Mouse (Mus musculus): Measurements from ENCODE around the gene Ptpn21. TPM values are rescaled to one million over a fixed set of nuclear protein-coding genes. Genes with fewer than 3 reads are reported as not detected.
A peak's percentile ranks its signal among the peaks of the same experiment; 100 is the strongest.

The Ptpn21 gene
- polyA plus RNA-seq, 1 experiment from 2014 or later: 9.5 TPM

- H3K9me3 ChIP-seq (ENCODE audit: control insufficient read depth, low read length): no peaks in the 10 kb centered on the region
- H3K4me1 ChIP-seq (replicated peaks; ENCODE audit: control insufficient read depth, insufficient read depth, low read length): no peaks in the 10 kb centered on the region
- no peaks in the 10 kb centered on the region for H3K27me3 ChIP-seq (ENCODE audit: control insufficient read depth, insufficient read depth, low read depth, low read length)
- no peak overlapping the region for H3K27ac ChIP-seq (ENCODE audit: low read length)
- H3K9ac ChIP-seq (ENCODE audit: low read length): no peak overlapping the region
- WGBS: 90% methylated on average over 10 of the region's 10 CpGs
- no peak overlapping the region for H3K4me2 ChIP-seq (ENCODE audit: low read depth, low read length)
- H3K4me3 ChIP-seq (ENCODE audit: low read length): no peak overlapping the region
- ATAC-seq (ENCODE audit: low read depth): no peak
- peaks cover 10% of the 10 kb centered on the region for H3K36me3 ChIP-seq (ENCODE audit: control insufficient read depth, insufficient read depth, low read length)
Measured at GRCm38 (mm10) chr12:98703961-98704360, 33.2 kb downstream of the Ptpn21 start.

- WGBS: 84% methylated on average over 2 of the region's 2 CpGs
- Histone ChIP-seq H3K9ac (ENCODE audit: low read length) (no peak overlapping the region), H3K4me2 (ENCODE audit: low read depth, low read length) (no peak overlapping the region), H3K9me3 (ENCODE audit: control insufficient read depth, low read length) (no peaks in the 10 kb centered on the region), H3K27me3 (ENCODE audit: control insufficient read depth, insufficient read depth, low read depth, low read length) (no peaks in the 10 kb centered on the region), H3K4me1 (replicated peaks; ENCODE audit: control insufficient read depth, insufficient read depth, low read length) (no peaks in the 10 kb centered on the region), H3K27ac (ENCODE audit: low read length) (no peak overlapping the region), H3K36me3 (ENCODE audit: control insufficient read depth, insufficient read depth, low read length) (peaks cover 10% of the 10 kb centered on the region), H3K4me3 (ENCODE audit: low read length) (no peak overlapping the region)
- no peak for ATAC-seq (ENCODE audit: low read depth)
Measured at GRCm38 (mm10) chr12:98703554-98703953, 33.7 kb downstream of the Ptpn21 start.

GRCm38 (mm10) chr12:98701564-98701963, 35.6 kb downstream of the Ptpn21 start:
- Histone ChIP-seq H3K36me3 (ENCODE audit: control insufficient read depth, insufficient read depth, low read length) (peaks cover 5% of the 10 kb centered on the region; the same call in 1 of the 2 replicates), H3K27me3 (ENCODE audit: control insufficient read depth, insufficient read depth, low read depth, low read length) (no peaks in the 10 kb centered on the region), H3K9me3 (ENCODE audit: control insufficient read depth, low read length) (no peaks in the 10 kb centered on the region), H3K4me3 (ENCODE audit: low read length) (no peak overlapping the region), H3K4me1 (replicated peaks; ENCODE audit: control insufficient read depth, insufficient read depth, low read length) (no peaks in the 10 kb centered on the region), H3K9ac (ENCODE audit: low read length) (no peak overlapping the region), H3K27ac (ENCODE audit: low read length) (no peak overlapping the region), H3K4me2 (ENCODE audit: low read depth, low read length) (no peak overlapping the region)
- 91% methylated on average over 9 of the region's 9 CpGs for WGBS
- no peak for ATAC-seq (ENCODE audit: low read depth)

GRCm38 (mm10) chr12:98697202-98697601, 40.0 kb downstream of the Ptpn21 start:
- Histone ChIP-seq H3K9me3 (ENCODE audit: control insufficient read depth, low read length) (no peaks in the 10 kb centered on the region), H3K4me2 (ENCODE audit: low read depth, low read length) (no peak overlapping the region), H3K27ac (ENCODE audit: low read length) (no peak overlapping the region), H3K4me3 (ENCODE audit: low read length) (no peak overlapping the region), H3K9ac (ENCODE audit: low read length) (no peak overlapping the region), H3K4me1 (replicated peaks; ENCODE audit: control insufficient read depth, insufficient read depth, low read length) (no peaks in the 10 kb centered on the region), H3K36me3 (ENCODE audit: control insufficient read depth, insufficient read depth, low read length) (peaks cover 5% of the 10 kb centered on the region; the same call in 1 of the 2 replicates), H3K27me3 (ENCODE audit: control insufficient read depth, insufficient read depth, low read depth, low read length) (no peaks in the 10 kb centered on the region)
- 68% methylated on average over 5 of the region's 5 CpGs for WGBS
- no peak for ATAC-seq (ENCODE audit: low read depth)

- no peak overlapping the region for H3K4me2 ChIP-seq (ENCODE audit: low read depth, low read length)
- no peak for ATAC-seq (ENCODE audit: low read depth)
- H3K4me3 ChIP-seq (ENCODE audit: low read length): no peak overlapping the region
- H3K27me3 ChIP-seq (ENCODE audit: control insufficient read depth, insufficient read depth, low read depth, low read length): no peaks in the 10 kb centered on the region
- H3K9me3 ChIP-seq (ENCODE audit: control insufficient read depth, low read length): no peaks in the 10 kb centered on the region
- WGBS: 84% methylated on average over 8 of the region's 8 CpGs
- no peak overlapping the region for H3K9ac ChIP-seq (ENCODE audit: low read length)
- H3K4me1 ChIP-seq (replicated peaks; ENCODE audit: control insufficient read depth, insufficient read depth, low read length): no peaks in the 10 kb centered on the region
- peaks cover 23% of the 10 kb centered on the region for H3K36me3 ChIP-seq (ENCODE audit: control insufficient read depth, insufficient read depth, low read length)
- no peak overlapping the region for H3K27ac ChIP-seq (ENCODE audit: low read length)
Measured at GRCm38 (mm10) chr12:98690230-98690629, 47.0 kb downstream of the Ptpn21 start.

- WGBS: 33% methylated on average over 6 of the region's 6 CpGs
- no peak for ATAC-seq (ENCODE audit: low read depth)
- H3K27ac ChIP-seq (ENCODE audit: low read length): peak overlapping the region; percentile 19; the same call in 1 of the 2 replicates
- H3K4me1 ChIP-seq (replicated peaks; ENCODE audit: control insufficient read depth, insufficient read depth, low read length): peaks cover 6% of the 10 kb centered on the region; the same call in 1 of the 2 replicates
- H3K27me3 ChIP-seq (ENCODE audit: control insufficient read depth, insufficient read depth, low read depth, low read length): no peaks in the 10 kb centered on the region
- H3K4me2 ChIP-seq (ENCODE audit: low read depth, low read length): no peak overlapping the region
- peaks cover 21% of the 10 kb centered on the region for H3K36me3 ChIP-seq (ENCODE audit: control insufficient read depth, insufficient read depth, low read length)
- H3K9me3 ChIP-seq (ENCODE audit: control insufficient read depth, low read length): no peaks in the 10 kb centered on the region
- H3K4me3 ChIP-seq (ENCODE audit: low read length): no peak overlapping the region
- no peak overlapping the region for H3K9ac ChIP-seq (ENCODE audit: low read length)
Measured at GRCm38 (mm10) chr12:98683574-98683973, 53.6 kb downstream of the Ptpn21 start.

- no peak overlapping the region for H3K4me2 ChIP-seq (ENCODE audit: low read depth, low read length)
- peaks cover 6% of the 10 kb centered on the region; the same call in 1 of the 2 replicates for H3K4me1 ChIP-seq (replicated peaks; ENCODE audit: control insufficient read depth, insufficient read depth, low read length)
- no peak overlapping the region for H3K9ac ChIP-seq (ENCODE audit: low read length)
- no peaks in the 10 kb centered on the region for H3K27me3 ChIP-seq (ENCODE audit: control insufficient read depth, insufficient read depth, low read depth, low read length)
- H3K36me3 ChIP-seq (ENCODE audit: control insufficient read depth, insufficient read depth, low read length): peaks cover 17% of the 10 kb centered on the region; the same call in 1 of the 2 replicates
- no peaks in the 10 kb centered on the region for H3K9me3 ChIP-seq (ENCODE audit: control insufficient read depth, low read length)
- peak; percentile 42; the same call in 1 of the 2 replicates for ATAC-seq (ENCODE audit: low read depth)
- 59% methylated on average over 11 of the region's 11 CpGs for WGBS
- H3K4me3 ChIP-seq (ENCODE audit: low read length): no peak overlapping the region
- H3K27ac ChIP-seq (ENCODE audit: low read length): no peak overlapping the region
Measured at GRCm38 (mm10) chr12:98683171-98683570, 54.0 kb downstream of the Ptpn21 start.

- no peak overlapping the region for H3K4me2 ChIP-seq (ENCODE audit: low read depth, low read length)
- H3K27ac ChIP-seq (ENCODE audit: low read length): no peak overlapping the region
- no peak overlapping the region for H3K9ac ChIP-seq (ENCODE audit: low read length)
- H3K4me3 ChIP-seq (ENCODE audit: low read length): no peak overlapping the region
- peaks cover 6% of the 10 kb centered on the region; the same call in 1 of the 2 replicates for H3K4me1 ChIP-seq (replicated peaks; ENCODE audit: control insufficient read depth, insufficient read depth, low read length)
- peaks cover 17% of the 10 kb centered on the region; the same call in 1 of the 2 replicates for H3K36me3 ChIP-seq (ENCODE audit: control insufficient read depth, insufficient read depth, low read length)
- H3K27me3 ChIP-seq (ENCODE audit: control insufficient read depth, insufficient read depth, low read depth, low read length): no peaks in the 10 kb centered on the region
- WGBS: 77% methylated on average over 15 of the region's 15 CpGs
- ATAC-seq (ENCODE audit: low read depth): no peak
- no peaks in the 10 kb centered on the region for H3K9me3 ChIP-seq (ENCODE audit: control insufficient read depth, low read length)
Measured at GRCm38 (mm10) chr12:98682196-98682595, 55.0 kb downstream of the Ptpn21 start.

- 87% methylated on average over 15 of the region's 15 CpGs for WGBS
Measured at GRCm38 (mm10) chr12:98679906-98680305, 57.3 kb downstream of the Ptpn21 start.

GRCm38 (mm10) chr12:98677336-98677735, 59.9 kb downstream of the Ptpn21 start:
- WGBS: 47% methylated on average over 14 of the region's 14 CpGs
- Histone ChIP-seq H3K4me3 (ENCODE audit: low read length) (no peak overlapping the region), H3K4me1 (replicated peaks; ENCODE audit: control insufficient read depth, insufficient read depth, low read length) (no peaks in the 10 kb centered on the region), H3K4me2 (ENCODE audit: low read depth, low read length) (no peak overlapping the region), H3K27me3 (ENCODE audit: control insufficient read depth, insufficient read depth, low read depth, low read length) (no peaks in the 10 kb centered on the region), H3K27ac (ENCODE audit: low read length) (no peak overlapping the region), H3K36me3 (ENCODE audit: control insufficient read depth, insufficient read depth, low read length) (peaks cover 11% of the 10 kb centered on the region; the same call in 1 of the 2 replicates), H3K9me3 (ENCODE audit: control insufficient read depth, low read length) (no peaks in the 10 kb centered on the region), H3K9ac (ENCODE audit: low read length) (no peak overlapping the region)
- ATAC-seq (ENCODE audit: low read depth): no peak

More at GRCm38 (mm10) chr12:98679906-98680305, 57.3 kb downstream of the Ptpn21 start:
- Histone ChIP-seq H3K9ac (ENCODE audit: low read length) (no peak overlapping the region), H3K4me3 (ENCODE audit: low read length) (no peak overlapping the region), H3K4me2 (ENCODE audit: low read depth, low read length) (no peak overlapping the region), H3K4me1 (replicated peaks; ENCODE audit: control insufficient read depth, insufficient read depth, low read length) (peaks cover 4% of the 10 kb centered on the region; the same call in 1 of the 2 replicates), H3K9me3 (ENCODE audit: control insufficient read depth, low read length) (no peaks in the 10 kb centered on the region), H3K36me3 (ENCODE audit: control insufficient read depth, insufficient read depth, low read length) (peaks cover 14% of the 10 kb centered on the region; the same call in 1 of the 2 replicates), H3K27ac (ENCODE audit: low read length) (no peak overlapping the region), H3K27me3 (ENCODE audit: control insufficient read depth, insufficient read depth, low read depth, low read length) (no peaks in the 10 kb centered on the region)
- no peak for ATAC-seq (ENCODE audit: low read depth)
